Mouse (Mus musculus) heart, adult 18-20 months (tissue): ENCODE results near the gene Gpr143. TPM values are rescaled to one million over a fixed set of nuclear protein-coding genes. Genes with fewer than 3 reads are reported as not detected.
"Not testable (repeated sequence)": the region's sequence is repeated elsewhere in the genome, so short reads cannot be mapped to it uniquely, and the experiment has no call there.

Experiments used
- DNase-seq, 2 experiments: peaks; one replicate each; pipeline ENCODE4 v3.0.0; 2021 to 2022; ENCODE audit warnings: mixed read lengths in 1 of 2
- long read RNA-seq, 2 experiments: library from polyadenylated mRNA; stranded (forward); transcript quantifications; one replicate each; pipeline ENCODE4 v2.0.0; 2021
- total RNA-seq, 2 experiments: library from RNA; stranded (reverse); gene quantifications; 2 replicates each; pipeline ENCODE4 v1.2.3; 2021

Gene Gpr143
- total RNA-seq, result under 1 TPM in 1 of 2 experiments, not detected in 1; 0.23 TPM
- long read RNA-seq, experiment 1, result 0 reads
- long read RNA-seq, experiment 2, result 0 reads

- DNase-seq, result peak in 1 of 2 experiments; percentile 13
Measured at GRCm38 (mm10) chrX:152781720-152782403, at the start of gene Gpr143. Gpr143 (plus strand) TSS chrX:152781921.

GRCm38 (mm10) chrX:152735283-152735682 is 46.4 kb upstream of the Gpr143 start:
- no peak for DNase-seq

GRCm38 (mm10) chrX:152738191-152738590 is 43.5 kb upstream of the Gpr143 start:
- no peak for DNase-seq

GRCm38 (mm10) chrX:152738759-152739368 is 42.9 kb upstream of the Gpr143 start:
- no peak for DNase-seq

- no peak for DNase-seq
Measured at GRCm38 (mm10) chrX:152743642-152744041, 38.1 kb upstream of the Gpr143 start.

GRCm38 (mm10) chrX:152745925-152746324 is 35.8 kb upstream of the Gpr143 start:
- DNase-seq, result no peak

GRCm38 (mm10) chrX:152755819-152756218 is 25.9 kb upstream of the Gpr143 start:
- no peak for DNase-seq

GRCm38 (mm10) chrX:152756293-152756692 is 25.4 kb upstream of the Gpr143 start:
- no peak for DNase-seq

GRCm38 (mm10) chrX:152762437-152762836 is 19.3 kb upstream of the Gpr143 start:
- no peak for DNase-seq

GRCm38 (mm10) chrX:152762855-152763254 is 18.9 kb upstream of the Gpr143 start:
- DNase-seq, result no peak

GRCm38 (mm10) chrX:152764171-152764570 is 17.6 kb upstream of the Gpr143 start:
- DNase-seq, result no peak

GRCm38 (mm10) chrX:152768891-152769599 is 12.7 kb upstream of the Gpr143 start, which contains the start of gene Shroom2:
Shroom2 (minus strand) TSS chrX:152769465.
- peak; percentile 15 to 34 for DNase-seq

GRCm38 (mm10) chrX:152769600-152770157 is 12.0 kb upstream of the Gpr143 start:
- DNase-seq, result peak; percentile 54 to 55

GRCm38 (mm10) chrX:152788129-152788528 is 6.4 kb downstream of the Gpr143 start:
- no peak for DNase-seq

GRCm38 (mm10) chrX:152788611-152789010 is 6.9 kb downstream of the Gpr143 start:
- no peak for DNase-seq

GRCm38 (mm10) chrX:152805317-152805716 is 23.6 kb downstream of the Gpr143 start:
- no peak for DNase-seq

- DNase-seq, result no peak
Measured at GRCm38 (mm10) chrX:152813339-152813738, 31.6 kb downstream of the Gpr143 start.

GRCm38 (mm10) chrX:152818996-152819395 is 37.3 kb downstream of the Gpr143 start:
- peak; percentile 1 to 23 for DNase-seq

- not testable (repeated sequence) for DNase-seq
Measured at GRCm38 (mm10) chrX:152831003-152831550, 49.4 kb downstream of the Gpr143 start.

- peak; percentile 2 to 49 for DNase-seq
Measured at GRCm38 (mm10) chrX:152834940-152835339, 53.2 kb downstream of the Gpr143 start.

GRCm38 (mm10) chrX:152855076-152855772 is 73.5 kb downstream of the Gpr143 start:
- no peak for DNase-seq
